Mouse (Mus musculus) intestine, postnatal 0 days (tissue): ENCODE results near the gene Evi2. TPM values are rescaled to one million over a fixed set of nuclear protein-coding genes. Genes with fewer than 3 reads are reported as not detected.

Source experiments
- ATAC-seq: fragments of 200-750 bp; cut with Nextera tagmentation; 2 replicates; pipeline ENCODE4 v1.8.0; 2017; ENCODE audit warnings: mild to moderate bottlenecking, moderate TSS enrichment, moderate library complexity
- H3K27ac ChIP-seq: fragments of 300-500 bp; sonication (generic); 2 replicates; pipeline ENCODE4 v1.5.1; 2014; ENCODE audit warnings: mild to moderate bottlenecking, low read depth, low read length, moderate library complexity
- H3K27me3 ChIP-seq: fragments of 300-500 bp; sonication (generic); replicated peaks from 2 replicates; pipeline ENCODE4 v1.6.1; 2014; ENCODE audit warnings: low read length, mixed read lengths; ENCODE audit not compliant: control insufficient read depth, insufficient read depth
- H3K36me3 ChIP-seq: fragments of 300-500 bp; sonication (generic); 2 replicates; pipeline ENCODE4 v1.6.1; 2014; ENCODE audit warnings: mild to moderate bottlenecking, moderate library complexity; ENCODE audit not compliant: control insufficient read depth, insufficient read depth
- H3K4me1 ChIP-seq: fragments of 300-500 bp; sonication (generic); replicated peaks from 2 replicates; pipeline ENCODE4 v1.6.1; 2014; ENCODE audit warnings: antibody characterized with exemption, low read length, mixed read lengths; ENCODE audit not compliant: control insufficient read depth, insufficient read depth
- H3K4me2 ChIP-seq: fragments of 300-500 bp; sonication (generic); replicated peaks from 2 replicates; pipeline ENCODE4 v1.6.1; 2014; ENCODE audit warnings: low read depth, mild to moderate bottlenecking, moderate library complexity
- H3K4me3 ChIP-seq: fragments of 300-500 bp; sonication (generic); 2 replicates; pipeline ENCODE4 v1.5.1; 2014; ENCODE audit warnings: low read depth, low read length
- H3K9ac ChIP-seq: fragments of 300-500 bp; sonication (generic); 2 replicates; pipeline ENCODE4 v1.6.1; 2014; ENCODE audit warnings: mild to moderate bottlenecking, low read depth, low read length
- H3K9me3 ChIP-seq: fragments of 300-500 bp; sonication (generic); 2 replicates; pipeline ENCODE4 v1.6.1; 2016; ENCODE audit warnings: mixed run types; ENCODE audit not compliant: control insufficient read depth
- CTCF ChIP-seq: sonication (generic); IDR thresholded peaks from 2 replicates; pipeline ENCODE4 v1.5.1; 2016; ENCODE audit warnings: low read depth, mild to moderate bottlenecking, control low read depth, antibody characterized with exemption, moderate library complexity
- whole genome bisulfite sequencing: fragments of 180-500 bp; shearing (Covaris S2); extraction: QIAGEN DNeasy Blood & Tissue Kit; methylation state at CpG from one replicate; pipeline ENCODE4 v1.1.7; 2014; 5-methylcytosine and 5-hydroxymethylcytosine counted together
- polyA plus RNA-seq: library from polyadenylated mRNA; unstranded; fragments of >200 nt; fragmentation: Nextera tagmentation; extraction: Ambion mirVana; gene quantifications from 2 replicates; pipeline ENCODE4 v1.2.1, GENCODE M21; 2015

Evi2 gene
- polyA plus RNA-seq = 0.17 and 0.21 TPM in 2 replicates

DNA sequence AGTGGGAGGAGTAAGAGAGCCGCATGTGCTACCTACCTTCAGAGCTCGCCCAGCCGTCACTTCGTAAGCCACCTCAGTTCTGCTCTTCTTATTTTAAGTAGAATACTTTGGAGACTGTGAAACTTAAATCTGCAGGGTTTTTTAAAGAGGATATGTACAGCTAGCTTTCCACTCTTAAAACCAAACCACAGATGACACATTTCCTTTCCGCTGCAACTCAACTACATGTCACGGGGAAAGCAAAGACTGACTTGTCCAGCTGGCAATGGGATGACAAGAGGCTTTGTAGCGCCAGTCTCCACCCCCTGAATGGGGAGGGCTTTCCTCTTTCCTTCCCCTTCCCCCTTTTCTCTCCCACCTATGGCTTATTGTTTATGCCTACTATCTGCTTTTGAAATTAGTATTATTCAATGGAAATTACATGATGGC is at the start of gene Evi2, which contains the start of gene Evi2a:
Gene Evi2 (minus strand): TSS at position 257 of the 429 bp plus-strand sequence.
Gene Evi2a (minus strand): TSS at position 277 of the 429 bp plus-strand sequence.
- Histone ChIP-seq H3K4me2 (no peak within 1 kb of the TSS), H3K9me3 (no peaks in the 10 kb centered on the region), H3K36me3 (0 out of 2 replicates have a peak, but pooled peaks cover under 1% of the 10 kb centered on the region), H3K27ac (no peak within 1 kb of the TSS), H3K4me1 (no peaks in the 10 kb centered on the region), H3K9ac (no peak within 1 kb of the TSS), H3K4me3 (no peak within 1 kb of the TSS), H3K27me3 (no peaks in the 10 kb centered on the region)
- no peak for ATAC-seq
- WGBS = 86% methylated on average over 7 of the region's 7 CpGs
- no peak for TF ChIP-seq CTCF

DNA sequence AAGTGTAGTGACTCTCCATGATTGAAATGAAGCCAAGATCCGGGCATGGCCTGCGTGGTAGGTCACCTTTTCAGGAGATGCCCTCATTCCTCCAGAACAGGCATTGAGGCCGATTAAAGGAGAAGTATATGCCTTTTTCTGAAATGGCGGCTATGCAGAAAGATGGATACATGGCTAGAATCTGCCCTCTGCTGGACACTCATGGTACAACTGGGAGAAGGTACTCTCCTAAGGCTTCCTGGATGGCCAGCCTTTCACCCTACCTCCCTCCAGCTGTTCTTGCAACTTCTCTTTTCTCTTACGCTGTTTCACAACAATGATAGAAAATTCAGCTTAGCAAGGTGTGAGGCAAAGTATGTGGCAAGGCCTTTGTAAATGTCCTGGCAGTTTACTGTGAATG is 47.4 kb upstream of the Evi2 start:
- Histone ChIP-seq H3K4me2 (no peak overlapping the region), H3K36me3 (peaks cover 22% of the 10 kb centered on the region), H3K4me3 (no peak overlapping the region), H3K27ac (no peak overlapping the region), H3K9me3 (no peaks in the 10 kb centered on the region), H3K9ac (no peak overlapping the region), H3K27me3 (no peaks in the 10 kb centered on the region), H3K4me1 (no peaks in the 10 kb centered on the region)
- 0 out of 2 replicates have a peak, but pooled peaks have one; percentile 31 for ATAC-seq
- WGBS = 53% methylated on average over 5 of the region's 5 CpGs
- TF ChIP-seq CTCF = peak; percentile 89

DNA sequence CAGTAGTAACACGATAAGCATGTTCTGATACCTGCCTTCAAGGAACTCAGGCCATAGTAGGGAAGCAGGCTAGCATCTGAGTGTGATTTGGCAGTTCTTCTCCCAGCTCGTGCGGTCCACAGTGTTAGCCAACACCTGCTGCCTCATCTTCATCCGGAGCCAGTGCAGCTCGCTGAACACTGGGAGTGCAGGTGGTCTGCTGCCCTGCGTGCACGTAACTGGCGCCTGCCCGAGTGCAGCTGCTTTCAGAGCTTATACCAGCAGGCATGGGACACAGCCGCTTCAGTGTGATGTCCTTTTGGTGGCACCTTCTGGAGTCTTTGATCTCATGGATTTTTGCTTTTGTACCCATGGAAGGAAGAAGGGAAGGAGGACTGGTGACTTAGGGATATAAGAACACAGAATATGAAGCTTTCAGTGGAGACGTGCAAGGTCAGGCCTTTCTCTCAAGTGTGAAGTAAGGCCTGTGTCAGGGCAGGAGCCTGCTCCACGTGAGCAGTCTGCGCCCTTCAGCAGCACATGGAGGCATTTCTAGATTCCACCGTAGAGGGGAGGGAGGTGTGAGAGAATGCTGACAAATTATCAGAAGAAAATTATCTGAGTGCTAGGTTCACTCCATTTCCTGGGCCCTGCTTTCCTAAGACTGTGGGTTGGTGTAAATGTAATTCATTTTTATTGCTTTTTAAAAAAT is 45.1 kb upstream of the Evi2 start:
- no peak for TF ChIP-seq CTCF
- 88% methylated on average over 14 of the region's 14 CpGs for WGBS
- no peak for ATAC-seq

DNA sequence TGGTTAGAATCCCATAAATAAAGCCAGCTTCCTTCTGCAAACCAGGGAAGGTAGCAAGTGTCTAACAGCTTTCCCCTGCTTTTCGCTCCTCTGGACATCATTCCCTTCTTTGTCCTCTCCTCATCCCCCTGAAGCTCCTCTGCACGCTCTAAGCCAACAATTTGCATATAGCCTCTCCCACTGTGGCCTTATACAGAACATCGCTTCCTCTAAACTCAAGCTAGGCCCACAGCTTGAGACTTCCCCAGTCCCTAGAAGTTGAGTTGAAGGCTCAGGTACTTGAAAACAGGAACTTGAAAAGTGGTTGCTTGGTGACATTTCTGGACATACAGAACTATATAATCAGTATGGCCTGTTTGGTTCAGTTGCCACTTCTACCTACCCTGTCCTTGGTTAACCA is 43.4 kb upstream of the Evi2 start:
- Histone ChIP-seq H3K4me1 (no peaks in the 10 kb centered on the region), H3K36me3 (peaks cover 35% of the 10 kb centered on the region), H3K27me3 (no peaks in the 10 kb centered on the region), H3K9me3 (no peaks in the 10 kb centered on the region), H3K9ac (no peak overlapping the region), H3K4me2 (no peak overlapping the region), H3K4me3 (no peak overlapping the region), H3K27ac (no peak overlapping the region)
- no peak for TF ChIP-seq CTCF
- WGBS = 85% methylated on average over 3 of the region's 3 CpGs
- ATAC-seq = no peak

More for the DNA sequence above, 45.1 kb upstream of the Evi2 start:
- Histone ChIP-seq H3K9ac (no peak overlapping the region), H3K4me2 (no peak overlapping the region), H3K27ac (no peak overlapping the region), H3K4me1 (no peaks in the 10 kb centered on the region), H3K27me3 (no peaks in the 10 kb centered on the region), H3K4me3 (no peak overlapping the region), H3K36me3 (peaks cover 32% of the 10 kb centered on the region), H3K9me3 (no peaks in the 10 kb centered on the region)

DNA sequence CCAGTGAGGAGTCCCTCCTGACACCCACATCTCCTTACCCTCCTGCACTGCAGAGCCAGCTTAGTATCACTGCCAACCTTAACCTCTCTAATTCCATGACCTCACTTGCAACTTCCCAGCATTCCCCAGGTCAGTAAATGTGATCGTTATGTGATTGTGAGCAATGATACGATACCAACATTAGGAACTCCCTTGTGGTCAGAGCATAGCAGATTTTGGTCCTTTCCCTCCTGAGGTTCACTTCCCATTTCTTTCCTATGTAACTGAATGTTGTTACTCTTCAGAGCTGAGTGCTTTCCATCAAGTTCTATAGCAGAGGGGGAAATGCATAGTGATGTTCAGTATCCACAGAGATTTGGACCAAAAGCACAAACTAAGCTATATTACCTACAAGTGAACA is 39.9 kb upstream of the Evi2 start:
- no peak overlapping the region for H3K4me3 ChIP-seq
- WGBS = 94% methylated on average over 2 of the region's 2 CpGs
- H3K4me1 ChIP-seq = no peaks in the 10 kb centered on the region
- no peak overlapping the region for H3K9ac ChIP-seq
- H3K27me3 ChIP-seq = no peaks in the 10 kb centered on the region
- no peaks in the 10 kb centered on the region for H3K9me3 ChIP-seq
- ATAC-seq = no peak
- H3K27ac ChIP-seq = no peak overlapping the region
- peaks cover 53% of the 10 kb centered on the region for H3K36me3 ChIP-seq
- TF ChIP-seq CTCF = no peak
- no peak overlapping the region for H3K4me2 ChIP-seq

DNA sequence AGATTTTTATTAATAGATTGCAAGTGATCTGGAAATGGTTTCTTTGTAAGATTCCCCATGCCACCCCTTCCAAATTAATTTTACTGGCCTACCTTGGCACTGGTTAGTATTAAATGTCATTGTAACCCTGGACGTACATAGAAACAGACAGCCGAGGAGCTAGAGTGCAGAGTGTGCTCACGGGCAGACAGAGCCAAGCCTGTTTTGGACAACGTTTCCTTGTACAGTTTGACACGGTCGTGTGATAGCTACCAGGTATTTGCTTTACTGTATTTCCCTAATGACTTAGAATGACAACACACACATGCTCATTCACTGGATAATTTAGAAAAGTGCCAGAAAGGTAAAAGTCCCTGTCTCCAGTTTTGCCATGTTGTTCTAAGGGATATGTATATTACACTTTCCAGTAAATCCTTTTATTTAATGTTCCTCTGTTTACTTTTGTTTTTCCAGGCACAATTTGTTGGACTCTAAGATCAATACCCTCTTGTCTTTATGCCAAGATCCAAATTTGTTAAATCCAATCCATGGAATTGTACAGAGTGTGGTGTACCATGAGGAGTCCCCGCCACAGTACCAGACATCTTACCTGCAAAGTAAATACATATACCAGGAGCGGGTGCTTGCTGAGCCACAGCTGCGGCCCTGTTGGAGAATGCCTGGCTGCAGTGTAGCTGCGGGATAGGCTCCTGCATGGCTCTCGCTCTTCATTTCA is 38.0 kb upstream of the Evi2 start:
- H3K27me3 ChIP-seq = no peaks in the 10 kb centered on the region

More for the DNA sequence above, 38.0 kb upstream of the Evi2 start:
- H3K9ac ChIP-seq = no peak overlapping the region
- TF ChIP-seq CTCF = no peak
- H3K4me1 ChIP-seq = no peaks in the 10 kb centered on the region
- peaks cover 53% of the 10 kb centered on the region for H3K36me3 ChIP-seq
- H3K9me3 ChIP-seq = no peaks in the 10 kb centered on the region
- no peak overlapping the region for H3K27ac ChIP-seq
- no peak overlapping the region for H3K4me2 ChIP-seq
- H3K4me3 ChIP-seq = no peak overlapping the region
- 80% methylated on average over 11 of the region's 11 CpGs for WGBS
- no peak for ATAC-seq
